Mouse (Mus musculus): ENCODE data around the gene Tsnaxip1. TPM values are rescaled to one million over a fixed set of nuclear protein-coding genes. Genes with fewer than 3 reads are reported as not detected.

Tsnaxip1 gene
- polyA plus RNA-seq (2016; fragmentation: Nextera tagmentation; extraction: Ambion mirVana) = 0.19 and 0.40 TPM in 2 replicates

DNA sequence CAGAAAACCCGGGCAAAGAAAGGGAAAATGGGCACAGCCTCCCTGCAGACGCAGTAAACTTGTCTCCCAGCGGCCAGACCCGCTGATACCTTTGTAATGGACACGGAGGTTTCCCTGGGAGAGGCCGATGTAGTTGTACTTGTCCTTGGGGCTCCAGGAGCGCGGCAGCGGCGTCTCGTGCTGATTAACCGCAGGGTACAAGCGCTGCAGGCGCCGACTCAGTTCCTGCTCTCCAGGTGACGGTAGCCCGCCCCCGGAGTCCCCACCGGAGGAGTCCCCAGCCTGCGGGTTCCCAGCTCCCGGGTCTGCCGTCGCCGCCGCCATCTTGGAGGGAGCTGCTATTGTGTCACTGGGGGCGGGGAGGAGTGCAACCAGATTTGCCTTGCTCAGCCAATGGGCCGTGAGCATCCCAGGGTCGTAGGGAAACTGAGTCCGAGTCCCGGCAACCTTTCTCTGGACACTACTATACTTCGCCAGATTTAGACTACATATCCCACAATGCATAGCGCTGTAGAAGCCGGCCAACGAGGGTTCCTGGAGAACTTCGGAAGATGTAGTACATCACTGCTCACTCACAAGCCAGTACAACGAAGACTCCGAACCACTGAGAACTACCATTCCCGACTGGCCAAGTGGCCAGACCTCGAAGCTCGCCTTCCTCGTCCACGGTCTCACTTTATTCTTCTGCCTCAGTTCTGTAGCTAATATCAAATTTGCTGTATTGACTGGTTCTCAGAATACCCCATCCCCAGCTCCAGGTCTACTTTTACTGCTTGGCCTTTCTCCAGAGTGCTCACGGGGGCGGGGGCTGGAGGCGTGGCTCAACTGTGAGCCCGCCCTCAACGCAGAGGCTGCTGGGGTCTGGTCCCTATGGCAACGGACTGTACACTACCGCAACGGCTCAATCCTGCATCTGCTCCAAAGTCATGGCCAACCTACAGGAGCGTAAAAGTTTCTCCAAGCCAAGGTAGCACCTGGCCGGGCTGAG is at the start of gene Tsnaxip1, which contains the start of gene Ranbp10:
Tsnaxip1 (plus strand) TSS at position 871 of the 988 bp plus-strand sequence.
Ranbp10 (minus strand) TSS at position 490 of the 988 bp plus-strand sequence.
- no peaks in the 10 kb centered on the region for H3K27me3 ChIP-seq (replicated peaks; ENCODE audit: low read depth, poor library complexity, severe bottlenecking)
- under 1% methylated on average over 52 of the region's 52 CpGs for WGBS
- peaks cover 20% of the 10 kb centered on the region for H3K4me1 ChIP-seq
- H3K27ac ChIP-seq (replicated peaks) = peak within 1 kb of the TSS; percentile 91
- DNase-seq (ENCODE audit: low spot score) = peak; percentile 96
- H3K9me3 ChIP-seq = no peaks in the 10 kb centered on the region
- peak within 1 kb of the TSS; percentile 78 for H3K4me3 ChIP-seq
- H3K36me3 ChIP-seq (replicated peaks) = peaks cover 37% of the 10 kb centered on the region

GRCm38 (mm10) chr8:105777833-105778232 is 49.7 kb upstream of the Tsnaxip1 start:
- H3K4me3 ChIP-seq = no peak overlapping the region
- no peak for DNase-seq (ENCODE audit: low spot score)
- H3K9me3 ChIP-seq = no peaks in the 10 kb centered on the region
- no peaks in the 10 kb centered on the region for H3K27me3 ChIP-seq (replicated peaks; ENCODE audit: low read depth, poor library complexity, severe bottlenecking)
- no peaks in the 10 kb centered on the region for H3K4me1 ChIP-seq
- WGBS = 93% methylated on average over 2 of the region's 2 CpGs
- H3K36me3 ChIP-seq (replicated peaks) = peaks cover 99% of the 10 kb centered on the region
- H3K27ac ChIP-seq (replicated peaks) = no peak overlapping the region

GRCm38 (mm10) chr8:105780298-105780697 is 47.2 kb upstream of the Tsnaxip1 start:
- no peaks in the 10 kb centered on the region for H3K27me3 ChIP-seq (replicated peaks; ENCODE audit: low read depth, poor library complexity, severe bottlenecking)
- no peak for DNase-seq (ENCODE audit: low spot score)
- WGBS = 89% methylated on average over 5 of the region's 5 CpGs
- H3K36me3 ChIP-seq (replicated peaks) = peaks cover 97% of the 10 kb centered on the region
- no peaks in the 10 kb centered on the region for H3K9me3 ChIP-seq
- H3K4me1 ChIP-seq = no peaks in the 10 kb centered on the region
- H3K27ac ChIP-seq (replicated peaks) = no peak overlapping the region
- no peak overlapping the region for H3K4me3 ChIP-seq

DNA sequence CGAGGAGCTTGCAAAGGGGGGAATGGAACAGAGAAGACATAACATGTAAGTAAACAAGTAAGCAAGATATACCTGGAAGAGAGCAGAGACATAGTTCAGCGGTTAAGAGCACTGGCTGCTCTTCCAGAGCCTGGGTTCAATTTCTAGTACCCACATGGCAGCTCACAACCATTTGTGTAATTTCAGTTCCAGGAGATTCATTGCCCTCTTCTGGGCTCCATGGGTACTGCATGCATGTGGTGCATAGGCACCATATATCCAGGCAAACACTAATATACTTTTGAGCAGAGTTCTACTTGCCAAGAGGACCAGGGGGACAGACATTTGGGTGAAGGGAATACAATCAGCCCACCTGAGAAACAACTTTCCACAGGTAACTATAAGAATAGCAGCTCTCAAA is 39.3 kb upstream of the Tsnaxip1 start:
- Histone ChIP-seq H3K36me3 (replicated peaks) (peaks cover 77% of the 10 kb centered on the region), H3K4me1 (peaks cover 6% of the 10 kb centered on the region), H3K4me3 (no peak overlapping the region), H3K27me3 (replicated peaks; ENCODE audit: low read depth, poor library complexity, severe bottlenecking) (no peaks in the 10 kb centered on the region), H3K27ac (replicated peaks) (no peak overlapping the region), H3K9me3 (no peaks in the 10 kb centered on the region)
- DNase-seq (ENCODE audit: low spot score) = peak; percentile 64
- WGBS = 84% methylated on average over 2 of the region's 2 CpGs

DNA sequence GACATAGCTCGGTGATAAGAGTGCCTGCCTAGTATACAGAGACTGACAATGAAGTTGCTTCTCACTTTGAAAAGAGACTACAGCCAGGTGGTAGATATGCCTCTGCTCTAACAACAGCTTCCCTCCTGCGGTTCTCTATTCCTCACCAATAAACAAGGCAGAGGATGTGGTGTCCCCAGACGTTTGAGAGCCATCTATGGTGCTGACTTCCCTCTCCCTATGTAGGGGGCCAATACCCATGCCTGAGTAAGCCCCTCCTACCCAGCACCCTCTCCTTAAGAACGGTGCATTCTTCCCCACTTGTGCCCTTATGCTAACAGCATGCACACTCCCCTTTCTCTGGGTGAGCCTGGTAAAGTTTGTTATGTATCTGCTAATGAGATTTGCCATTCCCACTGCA is 38.6 kb upstream of the Tsnaxip1 start:
- peaks cover 11% of the 10 kb centered on the region for H3K4me1 ChIP-seq
- peaks cover 77% of the 10 kb centered on the region for H3K36me3 ChIP-seq (replicated peaks)
- no peaks in the 10 kb centered on the region for H3K9me3 ChIP-seq
- no peak for DNase-seq (ENCODE audit: low spot score)
- 63% methylated on average over 4 of the region's 4 CpGs for WGBS
- no peak overlapping the region for H3K4me3 ChIP-seq
- H3K27me3 ChIP-seq (replicated peaks; ENCODE audit: low read depth, poor library complexity, severe bottlenecking) = no peaks in the 10 kb centered on the region
- H3K27ac ChIP-seq (replicated peaks) = no peak overlapping the region

DNA sequence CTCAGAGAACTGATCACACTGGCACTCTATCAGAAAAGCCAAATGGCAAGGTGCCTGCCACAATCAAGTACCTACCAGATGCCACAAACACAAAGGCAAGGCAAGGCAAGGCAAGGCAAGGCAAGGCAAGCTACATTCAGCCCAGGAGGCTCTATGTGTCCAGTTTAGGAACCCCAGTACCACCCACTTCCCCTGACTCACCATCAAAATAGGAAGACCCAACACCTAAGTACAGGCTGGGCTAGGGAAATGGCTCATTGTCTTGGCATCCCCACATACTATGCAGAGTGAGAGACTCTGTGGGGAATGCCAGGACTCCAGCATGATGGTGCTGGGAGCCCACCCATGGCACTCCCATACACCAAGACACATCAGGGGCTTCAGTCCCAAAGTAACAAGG is 37.9 kb upstream of the Tsnaxip1 start:
- H3K4me3 ChIP-seq = no peak overlapping the region
- DNase-seq (ENCODE audit: low spot score) = no peak
- no peaks in the 10 kb centered on the region for H3K9me3 ChIP-seq
- peaks cover 17% of the 10 kb centered on the region for H3K4me1 ChIP-seq
- H3K27me3 ChIP-seq (replicated peaks; ENCODE audit: low read depth, poor library complexity, severe bottlenecking) = no peaks in the 10 kb centered on the region
- no peak overlapping the region for H3K27ac ChIP-seq (replicated peaks)
- H3K36me3 ChIP-seq (replicated peaks) = peaks cover 72% of the 10 kb centered on the region

DNA sequence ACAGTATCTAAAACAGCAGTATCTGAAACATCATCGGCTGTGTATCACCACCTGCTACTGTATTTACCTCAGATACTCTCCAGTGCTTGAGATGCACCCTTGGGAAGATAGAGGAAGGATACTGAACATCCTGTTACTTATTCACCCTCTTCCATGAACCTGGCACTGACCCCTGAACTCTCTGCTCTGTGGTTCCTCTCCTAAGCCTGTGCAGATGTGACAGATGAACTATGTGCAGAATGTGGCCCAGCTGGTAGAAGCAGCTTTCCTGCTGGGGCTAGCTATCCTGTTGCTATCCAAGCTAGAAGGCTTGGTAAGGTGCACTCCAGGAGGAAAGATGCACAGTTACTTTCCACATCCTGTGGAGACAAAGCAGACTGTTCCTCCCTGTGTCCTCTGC is 34.2 kb upstream of the Tsnaxip1 start:
- H3K27me3 ChIP-seq (replicated peaks; ENCODE audit: low read depth, poor library complexity, severe bottlenecking) = no peaks in the 10 kb centered on the region
- peaks cover 60% of the 10 kb centered on the region for H3K36me3 ChIP-seq (replicated peaks)
- H3K4me1 ChIP-seq = peaks cover 11% of the 10 kb centered on the region
- H3K9me3 ChIP-seq = no peaks in the 10 kb centered on the region
- H3K27ac ChIP-seq (replicated peaks) = no peak overlapping the region
- H3K4me3 ChIP-seq = no peak overlapping the region
- WGBS = 100% methylated on average over 1 of the region's 1 CpGs
- DNase-seq (ENCODE audit: low spot score) = no peak

DNA sequence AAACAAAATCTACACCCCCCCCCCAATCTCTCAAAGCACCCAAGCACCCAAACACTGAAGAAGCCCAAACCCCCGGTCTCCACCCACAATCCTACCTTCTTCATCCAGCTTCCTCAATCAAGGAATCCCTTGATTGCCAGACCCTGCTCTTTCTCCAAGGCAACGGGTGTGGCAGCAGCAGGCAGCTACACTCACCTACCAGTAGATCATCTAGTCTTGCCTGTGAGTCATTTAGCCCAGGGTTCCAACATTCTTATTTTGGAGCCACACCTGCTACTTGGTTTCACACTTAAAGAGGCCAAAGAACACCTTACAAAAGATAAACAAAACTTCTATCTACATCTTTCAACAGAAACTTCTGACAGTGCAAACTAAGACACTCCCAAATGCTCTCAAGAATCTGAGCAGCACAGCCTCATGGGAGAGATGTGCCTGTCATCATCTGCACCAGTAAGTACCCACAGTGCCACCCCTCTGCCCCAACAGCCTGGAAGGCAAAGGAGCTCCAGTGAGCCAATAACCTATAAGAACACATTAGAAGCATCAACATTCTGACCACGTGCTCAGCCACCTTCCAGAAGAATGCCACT is 33.4 kb upstream of the Tsnaxip1 start:
- Histone ChIP-seq H3K36me3 (replicated peaks) (peaks cover 60% of the 10 kb centered on the region), H3K27me3 (replicated peaks; ENCODE audit: low read depth, poor library complexity, severe bottlenecking) (no peaks in the 10 kb centered on the region), H3K4me1 (peaks cover 16% of the 10 kb centered on the region), H3K4me3 (no peak overlapping the region), H3K27ac (replicated peaks) (no peak overlapping the region), H3K9me3 (no peaks in the 10 kb centered on the region)
- 89% methylated on average over 3 of the region's 3 CpGs for WGBS
- DNase-seq (ENCODE audit: low spot score) = no peak

GRCm38 (mm10) chr8:105795785-105796184 is 31.7 kb upstream of the Tsnaxip1 start:
- H3K4me1 ChIP-seq = peaks cover 21% of the 10 kb centered on the region
- H3K27me3 ChIP-seq (replicated peaks; ENCODE audit: low read depth, poor library complexity, severe bottlenecking) = no peaks in the 10 kb centered on the region
- 98% methylated on average over 1 of the region's 1 CpGs for WGBS
- no peak overlapping the region for H3K27ac ChIP-seq (replicated peaks)
- peaks cover 55% of the 10 kb centered on the region for H3K36me3 ChIP-seq (replicated peaks)
- H3K4me3 ChIP-seq = no peak overlapping the region
- no peaks in the 10 kb centered on the region for H3K9me3 ChIP-seq
- no peak for DNase-seq (ENCODE audit: low spot score)

DNA sequence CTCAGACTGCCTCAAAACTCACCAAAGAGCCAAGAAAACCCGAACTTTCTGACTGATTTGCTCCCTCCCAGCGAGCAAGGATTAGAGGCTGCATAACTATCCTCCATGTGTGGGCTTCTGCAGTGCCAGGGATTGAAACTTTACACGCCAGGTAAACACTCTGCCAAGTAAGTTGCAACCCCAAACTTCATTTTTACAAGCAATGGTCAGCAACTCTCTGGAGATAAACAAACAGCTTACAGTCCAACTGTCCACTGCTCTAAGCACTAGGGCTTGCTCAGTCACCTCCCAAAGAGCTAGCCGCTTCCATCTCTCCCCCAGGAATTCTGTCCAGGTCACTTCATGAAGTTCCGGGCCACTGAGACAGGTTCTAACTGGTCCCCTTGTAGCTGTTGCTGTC is 29.1 kb upstream of the Tsnaxip1 start:
- H3K9me3 ChIP-seq = no peaks in the 10 kb centered on the region
- H3K4me1 ChIP-seq = peaks cover 19% of the 10 kb centered on the region
- no peaks in the 10 kb centered on the region for H3K27me3 ChIP-seq (replicated peaks; ENCODE audit: low read depth, poor library complexity, severe bottlenecking)
- no peak overlapping the region for H3K4me3 ChIP-seq
- H3K27ac ChIP-seq (replicated peaks) = 0 out of 2 replicates have a peak overlapping the region, but pooled peaks have one; percentile 15
- DNase-seq (ENCODE audit: low spot score) = no peak
- WGBS = 88% methylated on average over 5 of the region's 5 CpGs
- peaks cover 56% of the 10 kb centered on the region for H3K36me3 ChIP-seq (replicated peaks)

- H3K9me3 ChIP-seq = no peaks in the 10 kb centered on the region
- H3K4me1 ChIP-seq = peaks cover 12% of the 10 kb centered on the region
- peaks cover 50% of the 10 kb centered on the region for H3K36me3 ChIP-seq (replicated peaks)
- 80% methylated on average over 8 of the region's 8 CpGs for WGBS
- DNase-seq (ENCODE audit: low spot score) = peak; percentile 27
- no peaks in the 10 kb centered on the region for H3K27me3 ChIP-seq (replicated peaks; ENCODE audit: low read depth, poor library complexity, severe bottlenecking)
- 0 out of 2 replicates have a peak overlapping the region, but pooled peaks have one; percentile 15 for H3K27ac ChIP-seq (replicated peaks)
- no peak overlapping the region for H3K4me3 ChIP-seq
These were observed 28.3 kb upstream of the Tsnaxip1 start for GRCm38 (mm10) chr8:105799091-105799812.

- WGBS = 93% methylated on average over 6 of the region's 6 CpGs
- Histone ChIP-seq H3K36me3 (replicated peaks) (peaks cover 54% of the 10 kb centered on the region), H3K27me3 (replicated peaks; ENCODE audit: low read depth, poor library complexity, severe bottlenecking) (no peaks in the 10 kb centered on the region), H3K4me3 (no peak overlapping the region), H3K9me3 (no peaks in the 10 kb centered on the region), H3K4me1 (peaks cover 9% of the 10 kb centered on the region), H3K27ac (replicated peaks) (no peak overlapping the region)
- no peak for DNase-seq (ENCODE audit: low spot score)
These were observed 26.2 kb upstream of the Tsnaxip1 start for GRCm38 (mm10) chr8:105801153-105801904.
